Mouse (Mus musculus) adrenal gland, postnatal 14 days (tissue): Measurements from ENCODE around the gene Agxt2. TPM values are rescaled to one million over a fixed set of nuclear protein-coding genes. Genes with fewer than 3 reads are reported as not detected.
A peak's percentile ranks its signal among the peaks of the same experiment; 100 is the strongest.

Source experiments
- DNase-seq: peaks from one replicate; pipeline ENCODE4 v3.0.0; 2021; ENCODE audit warnings: mixed read lengths
- long read RNA-seq, 2 experiments: library from polyadenylated mRNA; stranded (forward); transcript quantifications; one replicate each; pipeline ENCODE4 v2.0.0; 2021
- total RNA-seq: library from RNA; stranded (reverse); gene quantifications from 2 replicates; pipeline ENCODE4 v1.2.3, GENCODE M21; 2021

The Agxt2 gene
- total RNA-seq = 3.0 and 17.8 TPM in 2 replicates
- long read RNA-seq, experiment 1, partial matches to known transcripts = 1 of 4 reads
- long read RNA-seq, experiment 1, other reads (novel, unspliced or antisense) = 3 of 4 reads
- long read RNA-seq, experiment 2, partial matches to known transcripts = 4 of 9 reads
- long read RNA-seq, experiment 2, other reads (novel, unspliced or antisense) = 1 of 9 reads

DNA sequence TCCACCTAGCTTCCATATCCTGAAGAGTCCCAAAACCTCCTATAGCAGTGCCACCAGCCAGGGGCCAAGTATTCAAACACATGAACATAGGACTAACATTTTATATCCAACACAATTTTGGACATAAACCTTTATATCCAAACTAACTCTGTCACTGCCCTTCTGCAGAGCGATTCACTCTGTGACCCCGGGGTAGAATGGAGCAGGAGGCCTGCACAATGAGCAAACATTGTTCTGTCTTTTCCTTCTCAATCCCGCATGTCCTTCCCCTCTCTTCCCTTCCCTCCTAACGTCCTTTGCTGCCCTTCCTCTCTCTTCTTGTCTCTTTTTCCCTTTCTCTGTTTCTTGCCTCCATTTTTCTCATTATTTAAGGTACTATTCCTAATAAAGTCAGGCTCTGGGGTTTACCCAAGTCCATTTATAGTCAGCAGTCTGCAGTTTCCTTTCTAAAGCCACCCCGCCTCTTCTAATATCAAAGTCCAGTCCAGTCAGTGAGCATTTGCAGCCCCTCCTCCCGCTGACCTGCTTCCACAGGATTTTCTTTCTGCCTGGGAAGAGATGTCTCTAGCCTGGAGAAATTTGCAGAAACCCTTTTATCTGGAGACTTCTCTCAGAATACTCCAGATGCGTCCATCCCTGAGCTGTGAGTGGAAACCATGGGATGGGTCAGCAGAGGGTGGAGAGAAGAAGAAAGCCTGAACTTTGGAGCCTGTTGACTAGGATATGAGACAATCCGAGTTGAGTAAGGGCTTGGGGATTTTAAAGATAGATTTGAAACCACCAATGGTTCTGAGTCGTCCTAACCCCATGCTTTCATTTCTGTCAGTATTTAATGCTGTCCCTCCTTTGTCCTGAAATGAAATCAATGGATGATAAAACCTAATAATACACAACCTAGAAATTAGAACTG, at the start of gene Agxt2:
TSS of gene Agxt2 (plus strand) at position 494 of the 910 bp plus-strand sequence.
- no peak for DNase-seq

DNA sequence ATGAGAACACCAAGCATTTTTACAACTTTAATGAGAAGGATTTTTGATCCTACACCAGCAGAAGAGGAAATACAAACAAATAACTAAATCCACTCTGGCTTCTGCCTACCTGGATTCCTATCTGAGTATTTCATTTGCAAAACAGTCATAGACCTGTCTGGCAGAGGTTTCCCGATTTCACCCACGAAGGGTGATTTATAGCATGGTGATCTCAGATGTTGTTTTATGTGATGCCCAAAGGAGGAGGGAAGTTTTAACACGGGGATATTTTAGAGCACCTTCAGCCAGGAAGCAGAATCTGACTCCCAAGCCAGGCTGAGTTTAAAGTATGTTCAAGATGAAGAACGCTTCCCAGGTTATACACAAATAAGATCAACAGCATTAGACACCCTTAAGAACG, 46.5 kb upstream of the Agxt2 start:
- no peak for DNase-seq

DNA sequence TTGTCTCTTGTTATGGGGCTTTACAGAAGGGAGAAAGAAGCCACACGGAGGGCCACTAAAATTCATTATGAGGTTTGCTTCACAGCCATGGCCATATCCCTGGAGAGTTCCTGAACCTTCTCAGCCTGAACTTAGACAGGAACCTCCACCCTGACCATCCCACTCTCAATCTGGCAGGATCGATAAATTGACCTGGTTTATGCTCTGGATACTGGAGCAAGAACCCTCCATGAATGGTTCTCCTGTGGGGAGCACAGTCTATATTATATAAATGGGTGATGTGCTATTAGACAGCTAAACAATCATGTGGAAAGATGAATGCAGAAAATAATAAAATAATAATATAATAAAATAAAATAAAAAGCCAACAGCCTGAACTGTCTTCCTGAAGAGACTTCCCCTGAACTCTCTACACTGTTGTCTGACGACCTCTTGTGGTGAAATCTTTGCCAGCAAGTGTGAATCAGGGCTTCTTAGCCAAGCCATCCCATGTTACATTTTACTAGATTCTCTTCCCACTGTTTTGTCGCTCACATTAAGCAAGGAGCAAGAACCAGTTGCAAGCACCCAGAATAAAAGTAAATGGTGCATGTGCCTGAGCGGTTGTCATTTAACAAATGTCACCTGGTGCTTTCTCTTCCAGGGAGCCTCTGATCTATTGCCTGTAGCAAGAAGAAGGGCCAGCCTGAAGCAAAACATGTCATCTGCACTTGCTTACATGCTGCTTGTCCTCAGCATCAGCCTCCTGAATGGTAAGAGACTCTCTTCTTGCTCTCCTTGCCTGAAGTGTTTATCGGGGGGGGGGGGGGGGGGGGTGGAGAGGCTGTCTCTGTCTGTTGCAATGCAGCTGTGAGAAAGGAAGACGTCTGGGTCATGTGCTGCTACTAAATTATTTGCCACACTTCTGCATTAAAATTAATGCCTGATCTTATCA, 44.5 kb upstream of the Agxt2 start:
- peak; percentile 80 for DNase-seq

DNA sequence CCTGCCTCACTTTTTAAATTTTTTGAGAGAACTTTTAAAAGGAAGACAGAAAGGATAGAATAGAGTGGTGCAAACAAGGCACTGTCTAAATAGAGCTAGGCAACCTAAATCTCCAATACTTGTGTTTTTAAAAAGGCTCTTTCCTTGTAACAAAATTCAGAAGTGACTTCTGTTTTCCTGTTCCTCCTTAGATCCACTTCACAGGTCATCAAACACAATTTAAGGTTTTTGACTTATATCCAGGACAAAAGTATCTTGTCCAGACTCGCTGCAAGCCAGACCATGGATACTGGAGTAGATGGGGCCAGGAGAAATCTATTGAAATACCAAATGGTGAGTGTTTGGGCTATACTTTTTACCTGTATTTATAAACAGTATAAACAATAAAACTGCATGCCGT, 33.3 kb upstream of the Agxt2 start, which contains the start of gene Gm21973:
TSS of gene Gm21973 (plus strand) at position 301 of the 400 bp plus-strand sequence.
- DNase-seq = no peak

DNA sequence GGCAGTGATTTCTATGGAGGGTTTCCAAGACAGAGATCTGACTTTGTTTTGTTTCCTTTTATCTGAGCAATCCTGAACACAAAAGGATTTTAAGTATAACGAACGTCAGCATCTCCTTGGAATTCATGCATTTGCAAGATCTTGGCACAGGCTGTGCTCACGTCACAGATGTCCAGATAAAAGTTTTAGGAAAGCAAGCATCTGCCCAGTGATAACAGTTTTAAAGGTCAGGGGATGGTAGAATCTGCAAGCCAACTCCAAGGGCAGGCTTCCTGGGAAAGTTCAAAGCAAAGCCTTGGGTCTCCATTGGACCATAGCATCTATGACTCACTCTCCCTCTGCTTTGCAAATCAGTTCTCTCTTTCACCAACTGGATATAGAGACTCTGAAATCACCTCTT, 27.7 kb upstream of the Agxt2 start:
- DNase-seq = peak; percentile 80

DNA sequence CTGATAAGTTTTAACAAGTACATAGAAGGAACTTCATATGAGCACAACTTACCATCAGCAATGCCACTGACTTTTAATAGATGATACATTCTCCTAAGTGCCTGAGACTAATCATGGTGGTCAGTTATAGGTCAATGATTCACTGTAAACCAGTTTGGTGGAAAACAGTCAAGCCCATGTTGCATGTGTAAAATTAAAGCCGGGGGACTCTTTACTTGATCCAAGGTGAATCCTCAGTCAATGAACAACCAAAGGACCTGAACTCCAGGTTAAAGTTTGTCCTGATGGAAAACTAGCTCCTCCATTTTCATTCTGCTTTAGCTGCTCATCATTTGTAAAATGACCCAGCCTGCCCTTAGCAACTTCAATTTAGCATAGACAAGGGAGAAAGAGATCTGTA, 25.8 kb upstream of the Agxt2 start:
- DNase-seq = no peak

DNA sequence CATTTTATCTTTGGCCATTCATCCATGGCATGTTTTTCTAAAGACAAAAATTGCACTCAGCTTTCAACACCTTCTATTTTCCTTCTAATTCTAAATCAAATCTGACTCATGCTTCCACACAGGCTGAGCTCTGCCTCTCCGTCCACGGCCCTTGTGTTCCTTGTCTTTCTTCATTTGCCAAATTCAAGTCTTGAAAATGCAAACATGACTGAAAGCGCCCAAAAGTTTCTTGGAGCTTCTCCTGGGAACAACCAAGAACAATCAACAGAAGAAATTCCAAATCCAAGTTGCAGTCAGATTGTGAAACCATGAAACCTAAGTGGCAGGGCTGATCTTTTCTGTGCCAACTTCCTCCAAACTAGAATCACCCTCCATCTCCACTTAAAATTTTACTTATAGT, 19.7 kb upstream of the Agxt2 start:
- DNase-seq = no peak

DNA sequence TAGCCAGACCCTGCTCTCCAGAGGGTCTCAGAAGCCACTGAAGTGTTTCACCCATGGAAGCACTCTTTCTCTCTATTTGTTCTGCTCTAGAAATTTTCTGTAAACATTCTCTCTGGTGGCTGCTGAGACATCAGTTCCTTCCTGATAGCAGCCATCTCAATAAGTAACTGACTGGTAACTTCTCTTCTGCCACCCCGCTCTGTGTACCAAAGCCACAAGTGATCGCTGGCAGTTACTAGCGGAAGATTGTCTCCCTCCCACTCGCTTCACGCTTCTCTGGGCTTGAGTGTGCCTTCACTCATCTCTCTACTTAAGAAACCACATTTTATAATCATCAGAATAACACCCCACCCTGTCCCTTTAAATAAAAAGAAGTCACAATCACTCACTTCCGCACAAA, 11.3 kb upstream of the Agxt2 start:
- no peak for DNase-seq

DNA sequence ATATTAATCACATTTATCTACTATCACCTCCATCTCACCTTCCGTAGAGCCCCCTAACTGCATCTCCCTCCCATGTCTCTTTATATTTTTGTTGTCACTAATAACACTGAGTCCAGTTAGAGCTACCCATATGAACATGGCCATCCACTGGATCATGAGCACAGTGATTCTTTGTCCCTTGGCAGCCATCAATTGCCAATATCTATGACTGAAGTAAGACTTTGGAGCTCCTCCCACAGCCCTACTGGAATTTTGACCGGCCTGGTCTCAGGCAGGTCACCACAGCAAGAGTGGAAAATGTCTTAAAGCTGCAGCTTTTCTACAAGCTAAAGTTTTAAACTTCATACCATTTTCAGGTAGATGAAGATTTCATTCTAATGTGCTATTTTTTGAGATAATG, 8.0 kb downstream of the Agxt2 start:
- no peak for DNase-seq

DNA sequence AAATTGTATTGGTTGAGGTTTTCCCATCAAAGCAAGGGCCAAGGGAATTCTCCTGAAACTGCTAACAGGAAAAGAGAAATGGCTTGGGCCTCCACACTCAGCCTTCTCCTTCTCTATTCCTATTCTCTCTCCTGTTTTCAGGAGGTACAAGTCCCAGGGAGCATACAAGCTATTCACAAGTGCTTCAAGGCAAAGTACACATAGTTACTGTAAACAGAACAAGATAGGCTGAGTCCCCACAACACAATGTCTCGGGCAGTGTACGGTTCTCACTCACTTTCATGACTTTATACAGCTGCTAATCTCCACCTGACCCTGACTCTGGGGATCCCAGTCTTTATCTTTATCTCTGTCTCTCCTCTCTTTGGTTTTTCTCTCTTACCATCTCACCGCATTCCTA, 17.1 kb downstream of the Agxt2 start:
- no peak for DNase-seq

DNA sequence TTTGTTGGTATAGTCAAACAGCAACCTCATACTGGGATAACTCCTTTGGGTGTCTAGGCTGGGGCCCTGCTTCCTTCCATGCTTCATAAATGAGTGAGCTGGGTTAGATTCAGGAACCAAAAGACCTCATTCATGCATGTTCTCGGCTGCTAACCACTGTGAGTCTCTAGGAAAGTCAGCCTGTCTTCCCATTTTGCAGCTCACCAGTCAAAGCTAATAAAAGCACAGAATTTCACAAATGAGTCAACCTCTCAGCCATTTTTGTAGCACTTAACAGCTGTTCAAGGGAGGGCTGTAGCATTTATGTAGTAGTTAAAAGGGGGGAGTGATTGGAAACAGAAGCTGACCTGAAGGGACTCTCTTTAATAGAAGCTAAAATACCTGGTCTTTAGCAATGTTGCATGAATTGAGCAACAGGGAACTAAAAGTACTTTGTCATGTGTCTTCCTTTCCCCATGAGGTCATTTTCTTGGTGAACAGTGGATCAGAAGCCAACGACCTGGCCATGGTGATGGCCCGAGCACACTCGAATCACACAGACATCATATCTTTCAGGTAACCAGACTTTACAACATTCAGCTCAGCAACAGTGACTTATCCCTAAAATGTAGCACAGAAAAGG, 20.1 kb downstream of the Agxt2 start:
- no peak for DNase-seq

DNA sequence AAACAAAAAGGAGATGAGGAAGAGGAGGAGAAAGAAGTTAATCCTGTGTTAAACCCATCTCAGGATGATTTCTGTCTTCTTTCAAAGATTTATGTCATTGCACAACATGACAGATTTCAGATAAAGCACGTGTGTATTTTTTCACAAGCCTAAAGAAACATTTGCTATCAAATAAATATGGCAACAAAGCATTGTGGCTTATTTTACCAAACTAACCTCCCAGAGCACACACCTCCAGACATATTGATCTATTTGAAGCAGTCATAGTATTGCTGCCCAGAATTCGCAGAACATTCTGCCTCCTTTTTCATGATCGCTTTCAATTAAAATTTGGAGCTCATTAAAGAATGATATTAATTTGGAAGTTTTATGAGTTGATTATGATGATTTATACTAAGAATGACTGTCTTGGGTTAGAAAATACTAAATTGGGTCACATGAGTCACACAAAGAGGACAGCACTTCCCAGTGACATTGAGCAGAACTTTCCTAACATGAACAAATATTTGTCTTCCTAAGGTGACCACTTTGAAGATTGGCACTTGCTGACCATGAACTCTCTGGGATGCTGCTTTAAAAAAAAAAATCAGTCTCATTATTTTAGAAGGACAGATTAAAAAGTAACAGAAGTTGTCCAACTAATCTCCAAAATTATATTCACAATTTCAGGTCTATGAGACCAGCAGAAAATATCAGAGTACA, 21.6 kb downstream of the Agxt2 start:
- no peak for DNase-seq

DNA sequence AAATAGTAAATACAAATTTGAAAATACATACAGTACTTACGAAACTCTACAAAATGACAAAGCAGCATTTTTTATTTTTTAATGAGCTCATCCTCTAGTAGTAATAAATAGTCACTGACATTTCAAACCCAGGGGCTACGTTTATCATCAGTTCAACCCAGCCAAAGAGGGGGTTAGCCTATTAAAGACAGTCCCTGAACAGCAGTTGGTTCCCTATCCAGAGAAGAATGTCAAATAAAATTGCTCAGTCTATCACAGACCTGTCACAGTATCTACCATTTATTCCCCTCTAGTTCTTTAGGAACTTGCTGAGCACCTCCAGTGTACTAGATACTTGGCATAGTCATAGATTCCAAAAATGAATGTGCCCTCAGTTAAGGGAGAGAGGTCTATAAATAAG, 28.9 kb downstream of the Agxt2 start:
- no peak for DNase-seq

DNA sequence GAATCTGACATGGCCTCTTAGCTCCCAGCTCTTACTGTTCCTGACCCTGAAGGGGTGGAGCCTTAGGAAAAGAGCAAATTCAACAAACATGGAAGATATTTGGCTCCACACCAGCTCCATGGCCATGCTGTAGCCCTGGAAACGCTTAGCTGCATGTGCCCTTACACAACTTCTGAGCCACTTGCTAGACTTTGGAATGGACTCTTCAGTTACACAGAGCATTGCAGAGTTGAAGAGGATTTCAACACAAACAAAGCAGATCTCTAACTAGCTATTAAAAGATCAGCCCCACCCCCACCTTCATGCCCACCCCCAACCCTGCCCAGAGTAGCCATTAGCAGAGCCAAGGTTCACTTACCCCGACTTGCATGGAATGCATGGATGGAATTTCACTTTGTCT, 41.5 kb downstream of the Agxt2 start:
- peak; percentile 24 for DNase-seq

DNA sequence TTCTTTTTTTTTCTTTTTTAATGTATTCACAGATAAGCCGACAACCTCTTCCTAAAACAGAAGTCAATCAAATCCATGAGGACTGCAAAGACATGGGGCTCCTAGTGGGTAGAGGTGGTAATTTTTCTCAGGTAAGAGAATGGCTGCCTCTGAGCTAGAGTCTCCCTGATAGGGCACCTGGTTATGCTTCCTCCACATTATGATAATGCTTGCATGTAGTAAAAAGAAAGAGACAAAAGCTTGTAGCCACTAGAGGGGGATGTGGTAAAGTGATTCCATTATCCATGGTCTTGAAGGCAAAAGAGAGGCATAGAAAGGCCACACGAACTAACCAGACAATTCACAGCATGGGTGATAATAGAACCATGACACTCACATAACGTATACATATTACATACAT, 42.1 kb downstream of the Agxt2 start:
- peak; percentile 19 for DNase-seq

DNA sequence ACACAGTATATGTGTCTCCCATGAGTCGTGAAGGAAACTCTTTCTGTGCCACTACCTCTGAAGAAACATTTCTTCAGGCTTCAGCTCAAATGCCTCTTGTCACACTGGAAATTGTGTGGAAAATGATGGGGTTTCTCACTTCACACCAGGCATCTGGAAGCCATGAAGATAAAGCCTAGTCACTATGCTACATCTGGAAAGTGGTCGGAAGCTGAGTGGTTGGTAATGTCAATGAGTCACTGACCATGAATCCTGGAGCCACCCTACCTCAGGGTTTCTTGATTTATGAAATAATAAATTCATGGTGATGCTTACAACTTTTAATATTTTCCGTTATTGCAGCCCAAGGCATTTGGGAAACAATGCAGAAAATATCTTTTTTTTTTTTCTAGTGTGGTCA, 51.5 kb downstream of the Agxt2 start:
- no peak for DNase-seq

DNA sequence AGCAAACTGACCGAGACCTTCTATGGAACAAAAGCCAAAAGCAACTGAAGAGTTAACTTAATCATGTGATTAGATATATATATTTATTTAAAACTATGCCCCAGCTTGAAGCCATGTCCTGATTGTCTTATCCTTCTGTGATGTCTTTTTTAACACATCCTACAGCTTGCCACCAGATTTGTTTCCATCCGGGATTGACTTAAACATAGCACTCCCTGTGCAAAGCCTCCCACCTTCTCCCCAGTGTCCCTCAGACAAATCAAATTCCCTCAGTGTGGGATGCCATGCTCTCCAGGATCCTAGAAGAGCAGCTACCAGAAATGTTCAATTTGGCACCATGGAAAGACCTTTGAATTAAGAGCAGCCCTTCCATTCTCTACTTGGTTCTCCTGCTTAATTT, 52.5 kb downstream of the Agxt2 start:
- no peak for DNase-seq

DNA sequence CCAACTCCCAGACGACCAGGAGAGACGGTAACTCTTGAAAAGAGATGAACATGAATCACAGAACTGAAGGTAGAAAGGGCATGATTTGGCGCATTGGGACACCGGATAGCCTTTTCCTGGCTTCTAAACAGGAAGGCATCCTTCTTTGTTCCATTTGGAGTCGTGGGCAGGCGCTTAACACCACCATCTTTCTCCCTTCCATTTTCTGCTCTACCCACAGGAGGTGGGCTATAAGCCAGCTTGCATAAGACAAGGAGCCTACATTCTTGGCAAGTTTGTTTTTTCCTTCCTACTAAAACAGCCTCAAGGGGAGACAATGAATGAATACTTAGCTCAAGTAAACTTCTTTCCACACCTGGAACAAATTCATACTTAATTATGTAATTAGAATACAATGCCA, 55.3 kb downstream of the Agxt2 start:
- DNase-seq = no peak

DNA sequence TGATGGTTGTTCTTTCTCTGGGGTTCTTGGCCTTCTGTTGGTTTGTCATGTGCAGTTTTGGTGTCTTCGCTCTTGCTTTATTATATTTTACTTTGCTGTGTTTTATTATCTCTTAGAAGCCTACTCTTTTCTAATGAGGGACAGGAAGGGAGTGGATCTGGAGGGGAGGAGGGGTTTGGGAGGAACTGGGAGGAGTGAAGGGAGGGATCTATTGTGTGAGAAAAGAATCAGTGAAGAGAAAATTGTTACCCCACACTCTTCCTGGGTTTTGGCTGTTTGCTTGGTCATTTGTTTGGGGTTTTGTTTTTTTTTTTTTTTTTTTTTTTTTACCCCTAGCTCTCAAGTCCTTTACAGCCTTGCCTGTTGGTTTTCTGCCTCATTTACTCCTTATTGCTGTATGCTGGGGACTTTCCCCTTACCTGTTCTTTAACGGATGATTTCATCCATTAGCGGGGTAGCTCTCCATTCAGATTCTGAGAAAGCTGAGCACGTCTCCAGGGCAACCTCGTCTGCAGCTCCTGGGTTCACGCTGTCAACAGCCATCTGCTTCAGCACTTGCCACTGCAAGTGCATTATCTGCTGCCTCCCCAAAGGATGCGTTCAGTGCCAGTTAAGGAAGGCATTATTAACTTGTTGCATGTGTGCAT, 62.9 kb downstream of the Agxt2 start:
- DNase-seq = no peak

DNA sequence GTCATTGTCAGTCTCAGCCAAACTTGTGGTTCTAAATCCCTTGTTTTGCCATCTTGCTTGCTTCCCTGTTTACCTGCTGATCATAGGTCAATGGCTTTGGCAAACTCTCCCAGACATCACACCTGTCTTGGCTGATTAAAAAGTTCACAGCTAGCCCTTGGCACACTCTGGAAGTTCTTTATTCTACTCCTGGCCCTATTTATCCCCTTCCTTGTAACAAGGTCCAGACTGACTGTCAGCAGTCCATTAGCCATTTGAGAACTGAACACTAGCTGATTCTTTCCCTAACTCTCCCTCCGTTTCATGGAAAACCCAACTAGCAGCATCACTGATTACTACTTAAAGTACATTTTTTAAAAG, 63.4 kb downstream of the Agxt2 start:
- no peak for DNase-seq

DNA sequence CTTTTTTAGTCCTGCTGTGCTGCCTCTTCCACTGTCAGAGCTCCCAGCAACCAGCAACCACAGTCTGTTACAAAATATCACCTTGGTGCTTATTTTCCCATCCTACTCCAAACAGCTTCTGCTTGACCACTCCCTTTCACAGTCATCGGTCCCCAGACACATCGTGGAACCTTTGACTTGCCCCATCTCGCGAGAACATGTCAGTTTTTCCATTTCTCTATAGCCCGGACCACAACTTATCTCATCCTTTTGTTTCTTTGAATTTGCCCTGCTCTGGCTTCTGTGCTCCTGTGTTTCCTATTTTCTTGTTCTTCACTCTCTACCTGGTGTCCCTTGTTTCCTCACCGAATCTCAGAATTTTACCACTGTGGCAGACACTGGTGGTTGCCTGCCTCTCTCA, 67.8 kb downstream of the Agxt2 start:
- no peak for DNase-seq
